Mouse (Mus musculus) neural tube, embryonic 11.5 days (tissue): ENCODE results near the gene Gm4301. TPM values are rescaled to one million over a fixed set of nuclear protein-coding genes. Genes with fewer than 3 reads are reported as not detected.
"Not testable (repeated sequence)": the region's sequence is repeated elsewhere in the genome, so short reads cannot be mapped to it uniquely, and the experiment has no call there.

Source experiments
- ATAC-seq: fragments of 200-750 bp; cut with Nextera tagmentation; 2 replicates; pipeline ENCODE4 v1.8.0; 2017; ENCODE audit warnings: moderate number of reproducible peaks, mild to moderate bottlenecking, moderate TSS enrichment, moderate library complexity; ENCODE audit not compliant: insufficient read depth, low FRiP score, low TSS enrichment
- DNase-seq: peaks from one replicate; pipeline ENCODE4 v3.0.0-alpha.2; 2015; ENCODE audit warnings: low spot score
- H3K27ac ChIP-seq: fragments of 300-500 bp; sonication (generic); 2 replicates; pipeline ENCODE4 v1.5.1; 2014; ENCODE audit warnings: low read depth, mild to moderate bottlenecking, low read length
- H3K27me3 ChIP-seq: fragments of 300-500 bp; sonication (generic); 2 replicates; pipeline ENCODE4 v1.6.1; 2014; ENCODE audit warnings: mild to moderate bottlenecking, low read length, mixed read lengths; ENCODE audit not compliant: control insufficient read depth, insufficient read depth
- H3K36me3 ChIP-seq: fragments of 300-500 bp; sonication (generic); 2 replicates; pipeline ENCODE4 v1.6.1; 2014; ENCODE audit warnings: mild to moderate bottlenecking, low read length, moderate library complexity, mixed read lengths; ENCODE audit not compliant: control insufficient read depth, insufficient read depth
- H3K4me1 ChIP-seq: fragments of 300-500 bp; sonication (generic); 2 replicates; pipeline ENCODE4 v1.6.1; 2014; ENCODE audit warnings: low read length, mixed read lengths; ENCODE audit not compliant: control insufficient read depth, insufficient read depth
- H3K4me2 ChIP-seq: fragments of 300-500 bp; sonication (generic); 2 replicates; pipeline ENCODE4 v1.6.1; 2014; ENCODE audit warnings: low read depth, mild to moderate bottlenecking, moderate library complexity
- H3K4me3 ChIP-seq: fragments of 300-500 bp; sonication (generic); 2 replicates; pipeline ENCODE4 v1.5.1; 2014; ENCODE audit warnings: low read depth, low read length
- H3K9ac ChIP-seq: fragments of 300-500 bp; sonication (generic); 2 replicates; pipeline ENCODE4 v1.6.1; 2014; ENCODE audit warnings: mild to moderate bottlenecking, low read length
- H3K9me3 ChIP-seq: fragments of 300-500 bp; sonication (generic); 2 replicates; pipeline ENCODE4 v1.6.1; 2016; ENCODE audit warnings: low read length; ENCODE audit not compliant: control insufficient read depth
- WGBS: fragments of 180-500 bp; shearing (Covaris S2); extraction: QIAGEN DNeasy Blood & Tissue Kit; methylation state at CpG from one replicate; pipeline ENCODE4 v1.1.7; 2014; 5-methylcytosine and 5-hydroxymethylcytosine counted together
- polyA plus RNA-seq: library from polyadenylated mRNA; unstranded; fragments of >200 nt; fragmentation: Nextera tagmentation; extraction: Ambion mirVana; gene quantifications from 2 replicates; pipeline ENCODE4 v1.2.1, GENCODE M21; 2014

The Gm4301 gene
- polyA plus RNA-seq: not detected in 2 replicates

- no CpG with 5 or more reads among the region's 2 CpGs for WGBS
- not testable (repeated sequence) for H3K4me3 ChIP-seq, H3K4me1 ChIP-seq, H3K9ac ChIP-seq, H3K36me3 ChIP-seq, H3K4me2 ChIP-seq, H3K9me3 ChIP-seq, ATAC-seq, H3K27me3 ChIP-seq, H3K27ac ChIP-seq, DNase-seq
Observed at GRCm38 (mm10) chr10:100335376-100335775, at the start of gene Gm4301. Gene Gm4301 (plus strand): TSS chr10:100335676.

- 88% methylated on average over 2 of the region's 2 CpGs for WGBS
- H3K9me3 ChIP-seq: no peaks in the 10 kb centered on the region
- no peak overlapping the region for H3K27ac ChIP-seq
- DNase-seq (no peak), ATAC-seq (no peak)
- H3K36me3 ChIP-seq: no peaks in the 10 kb centered on the region
- H3K4me2 ChIP-seq: no peak overlapping the region
- no peak overlapping the region for H3K4me3 ChIP-seq
- no peaks in the 10 kb centered on the region for H3K4me1 ChIP-seq
- H3K27me3 ChIP-seq: no peaks in the 10 kb centered on the region
- H3K9ac ChIP-seq: no peak overlapping the region
Observed at GRCm38 (mm10) chr10:100296105-100296504, 39.4 kb upstream of the Gm4301 start.

GRCm38 (mm10) chr10:100300106-100300505 lies 35.4 kb upstream of the Gm4301 start:
- not testable (repeated sequence) for H3K27me3 ChIP-seq, H3K9me3 ChIP-seq, ATAC-seq, H3K27ac ChIP-seq, H3K4me1 ChIP-seq, H3K9ac ChIP-seq, H3K36me3 ChIP-seq, H3K4me3 ChIP-seq, H3K4me2 ChIP-seq, DNase-seq

GRCm38 (mm10) chr10:100340536-100340935 lies 5.1 kb downstream of the Gm4301 start, which contains the start of gene Gm4302:
Gene Gm4302 (plus strand): TSS chr10:100340836.
- not testable (repeated sequence) for H3K9me3 ChIP-seq, H3K27me3 ChIP-seq, H3K4me1 ChIP-seq, H3K27ac ChIP-seq, DNase-seq, H3K9ac ChIP-seq, H3K4me3 ChIP-seq, H3K36me3 ChIP-seq, H3K4me2 ChIP-seq, ATAC-seq
- WGBS: no CpG with 5 or more reads among the region's 3 CpGs

- not testable (repeated sequence) for ATAC-seq, H3K27ac ChIP-seq, DNase-seq, H3K9me3 ChIP-seq, H3K36me3 ChIP-seq, H3K4me2 ChIP-seq, H3K4me1 ChIP-seq, H3K9ac ChIP-seq, H3K27me3 ChIP-seq, H3K4me3 ChIP-seq
- WGBS: no CpG with 5 or more reads among the region's 3 CpGs
Observed at GRCm38 (mm10) chr10:100345672-100346071, 10.2 kb downstream of the Gm4301 start, which contains the start of gene Gm4303. Gene Gm4303 (plus strand): TSS chr10:100345972.

GRCm38 (mm10) chr10:100350793-100351192 lies 15.3 kb downstream of the Gm4301 start, which contains the start of gene Gm4305:
Gene Gm4305 (plus strand): TSS chr10:100351093.
- DNase-seq, ATAC-seq, H3K27ac ChIP-seq, H3K27me3 ChIP-seq, H3K9ac ChIP-seq, H3K4me3 ChIP-seq, H3K36me3 ChIP-seq, H3K4me1 ChIP-seq, H3K4me2 ChIP-seq, H3K9me3 ChIP-seq: not testable (repeated sequence)
- WGBS: no CpG with 5 or more reads among the region's 3 CpGs

GRCm38 (mm10) chr10:100356841-100357240 lies 21.4 kb downstream of the Gm4301 start:
- H3K4me3 ChIP-seq, H3K27me3 ChIP-seq, ATAC-seq, H3K9me3 ChIP-seq, H3K27ac ChIP-seq, H3K4me2 ChIP-seq, H3K9ac ChIP-seq, DNase-seq, H3K36me3 ChIP-seq, H3K4me1 ChIP-seq: not testable (repeated sequence)
- WGBS: 91% methylated on average over 2 of the region's 2 CpGs

GRCm38 (mm10) chr10:100361038-100361437 lies 25.6 kb downstream of the Gm4301 start, which contains the start of gene Gm4307:
Gene Gm4307 (plus strand): TSS chr10:100361338.
- H3K27ac ChIP-seq, H3K9me3 ChIP-seq, H3K4me1 ChIP-seq, H3K36me3 ChIP-seq, H3K9ac ChIP-seq, H3K4me2 ChIP-seq, H3K4me3 ChIP-seq, H3K27me3 ChIP-seq, ATAC-seq, DNase-seq: not testable (repeated sequence)
- WGBS: no CpG with 5 or more reads among the region's 3 CpGs

GRCm38 (mm10) chr10:100382460-100382859 lies 47.0 kb downstream of the Gm4301 start, which contains the start of gene Gm4312:
Gene Gm4312 (minus strand): TSS chr10:100382560.
- WGBS: no CpG with 5 or more reads among the region's 2 CpGs
- not testable (repeated sequence) for H3K27ac ChIP-seq, ATAC-seq, H3K36me3 ChIP-seq, DNase-seq, H3K27me3 ChIP-seq, H3K4me1 ChIP-seq, H3K9me3 ChIP-seq, H3K9ac ChIP-seq, H3K4me2 ChIP-seq, H3K4me3 ChIP-seq
